ENCODE assay signal across 9 mouse cellular contexts in genomic region chr1:88639432-88640281, GRCm38 (mm10).
A peak's percentile ranks its signal among the peaks of the same experiment; 100 is the strongest.
DNase-seq lines count a peak whose midpoint lies in the region; ATAC-seq and TF ChIP-seq lines count a peak whose summit lies in the region.
"Had no signal": no experiment of that assay in that cellular context is flagged by ENCODE, and none has a peak within 500 bp of the region (broad histone marks: within the 10 kb centered on the region; RNA-seq: fewer than 3 reads in every experiment).

No protein-coding gene starts in this region.

- H3K4me3 ChIP-seq in heart, embryonic 14.5 days (ENCODE audit: control insufficient read depth in 1 of 2, insufficient read depth in 1 of 2, low read depth in 1 of 2, low read length in 2 of 2) = no peak overlapping the region
- H3K4me3 ChIP-seq in heart, adult 2 months = no peak overlapping the region
- no peak overlapping the region for H3K4me3 ChIP-seq in intestine, embryonic 16.5 days (ENCODE audit: low read length)
- peak overlapping the region; percentile 50 for H3K4me3 ChIP-seq in megakaryocyte, embryonic 14.5 days (replicated peaks)

- 11% methylated on average over 10 of the region's 10 CpGs for WGBS in heart, embryonic 14.5 days
- WGBS in heart, adult 2 months = 41% methylated on average over 10 of the region's 10 CpGs
- whole genome bisulfite sequencing in intestine, embryonic 16.5 days = 13% methylated on average over 10 of the region's 10 CpGs

- no peak overlapping the region for H3K27ac ChIP-seq in heart, embryonic 14.5 days (replicated peaks in 1 of 2; ENCODE audit: control insufficient read depth in 1 of 2, insufficient read depth in 1 of 2, low read depth in 2 of 2, low read length in 2 of 2)
- no peak overlapping the region for H3K27ac ChIP-seq in heart, adult 2 months
- H3K27ac ChIP-seq in intestine, embryonic 16.5 days (ENCODE audit: low read length) = no peak overlapping the region

- no peaks in the 10 kb centered on the region for H3K36me3 ChIP-seq in heart, embryonic 14.5 days (ENCODE audit: control insufficient read depth, insufficient read depth, low read length)
- H3K36me3 ChIP-seq in heart, adult 2 months (ENCODE audit: control insufficient read depth, insufficient read depth, low read length) = no peaks in the 10 kb centered on the region
- H3K36me3 ChIP-seq in intestine, embryonic 16.5 days (ENCODE audit: control insufficient read depth, insufficient read depth, low read length) = no peaks in the 10 kb centered on the region
- no peaks in the 10 kb centered on the region for H3K36me3 ChIP-seq in megakaryocyte, embryonic 14.5 days (replicated peaks; ENCODE audit: low read length)

- no peaks in the 10 kb centered on the region for H3K9me3 ChIP-seq in heart, embryonic 14.5 days (ENCODE audit: control insufficient read depth, low read length)
- H3K9me3 ChIP-seq in intestine, embryonic 16.5 days (ENCODE audit: control insufficient read depth, low read length) = no peaks in the 10 kb centered on the region
- no peaks in the 10 kb centered on the region for H3K9me3 ChIP-seq in megakaryocyte, embryonic 14.5 days

- TF ChIP-seq CTCF in heart, adult 2 months (IDR thresholded peaks at IDR 0.05) = no peak

- ATAC-seq in heart, embryonic 14.5 days (ENCODE audit: insufficient number of reproducible peaks, insufficient read depth, low FRiP score, low read depth) = no peak
- ATAC-seq in intestine, embryonic 16.5 days = peak; percentile 38

- peak overlapping the region; percentile 12; the same call in 1 of the 2 replicates for H3K4me2 ChIP-seq in heart, embryonic 14.5 days (ENCODE audit: low read length)
- no peak overlapping the region for H3K4me2 ChIP-seq in intestine, embryonic 16.5 days (ENCODE audit: low read depth, low read length)

- no peaks in the 10 kb centered on the region for H3K27me3 ChIP-seq in heart, embryonic 14.5 days (ENCODE audit: control insufficient read depth, insufficient read depth, low read length)
- no peaks in the 10 kb centered on the region for H3K27me3 ChIP-seq in heart, adult 2 months (ENCODE audit: control insufficient read depth, insufficient read depth, low read length)
- no peaks in the 10 kb centered on the region for H3K27me3 ChIP-seq in intestine, embryonic 16.5 days (replicated peaks; ENCODE audit: control insufficient read depth, insufficient read depth, low read length)
- H3K27me3 ChIP-seq in megakaryocyte, embryonic 14.5 days (replicated peaks) = peaks cover 39% of the 10 kb centered on the region

- H3K9ac ChIP-seq in heart, embryonic 14.5 days (ENCODE audit: low read length) = no peak overlapping the region
- H3K9ac ChIP-seq in heart, adult 2 months (ENCODE audit: low read depth, low read length) = no peak overlapping the region
- H3K9ac ChIP-seq in intestine, embryonic 16.5 days (ENCODE audit: low read depth, low read length) = no peak overlapping the region

- TF ChIP-seq POLR2A in heart, adult 2 months (IDR thresholded peaks at IDR 0.05; ENCODE audit: insufficient read depth, low read depth, low read length) = no peak

- no peaks in the 10 kb centered on the region for H3K79me2 ChIP-seq in heart, adult 2 months (replicated peaks; ENCODE audit: control insufficient read depth, insufficient read depth, low read length)

- no peak for DNase-seq in heart, adult 2 months
- DNase-seq in adrenal gland, adult 2 months = peak; percentile 55
- DNase-seq in cerebellum, adult 9-10 months = no peak
- DNase-seq in urinary bladder, adult 18-20 months (ENCODE audit: low spot score in 2 of 2) = no peak
- no peak for DNase-seq in frontal cortex, postnatal 14 days (ENCODE audit: low spot score in 2 of 2)
- DNase-seq: gastrocnemius, postnatal 10 days had no signal

- H3K4me1 ChIP-seq in heart, embryonic 14.5 days (ENCODE audit: control insufficient read depth in 2 of 2, insufficient read depth in 2 of 2, low read length in 2 of 2) = peaks cover 12 to 14% of the 10 kb centered on the region in 2 experiments
- peaks cover 2% of the 10 kb centered on the region for H3K4me1 ChIP-seq in heart, adult 2 months (ENCODE audit: control insufficient read depth, insufficient read depth, low read length)
- peaks cover 14% of the 10 kb centered on the region; the same call in 1 of the 2 replicates for H3K4me1 ChIP-seq in intestine, embryonic 16.5 days (ENCODE audit: control insufficient read depth, insufficient read depth, low read length)
- peaks cover 29% of the 10 kb centered on the region for H3K4me1 ChIP-seq in megakaryocyte, embryonic 14.5 days

- no peak for TF ChIP-seq EP300 in heart, adult 2 months (IDR thresholded peaks at IDR 0.05; ENCODE audit: insufficient read depth, low read depth, low read length)

- intact Hi-C loops in heart, adult 2 months (cut with DNase I) = loop anchor here (5.0 kb wide), 2 partner anchors 47 to 63 kb away; partner anchors contain the start of gene Arl4c
